Mouse (Mus musculus) testis, adult 2 months (tissue): ENCODE data around the gene Psmc3ip. TPM values are rescaled to one million over a fixed set of nuclear protein-coding genes. Genes with fewer than 3 reads are reported as not detected.

ENCODE experiments used
- H3K27ac ChIP-seq: fragments of 200-500 bp; 2 replicates; pipeline ENCODE4 v1.5.1; 2012; ENCODE audit warnings: low read depth, low read length; ENCODE audit not compliant: control insufficient read depth, insufficient read depth
- H3K27me3 ChIP-seq: fragments of 200-500 bp; 2 replicates; pipeline ENCODE4 v1.6.1; 2012; ENCODE audit warnings: mild to moderate bottlenecking, low read length, moderate library complexity; ENCODE audit not compliant: control insufficient read depth, insufficient read depth
- H3K36me3 ChIP-seq: fragments of 200-500 bp; 2 replicates; pipeline ENCODE4 v1.6.1; 2012; ENCODE audit warnings: mild to moderate bottlenecking, low read length; ENCODE audit not compliant: control insufficient read depth, insufficient read depth
- H3K4me1 ChIP-seq: fragments of 200-500 bp; 2 replicates; pipeline ENCODE4 v1.6.1; 2012; ENCODE audit warnings: low read length; ENCODE audit not compliant: control insufficient read depth, insufficient read depth
- H3K4me3 ChIP-seq: fragments of 200-500 bp; 2 replicates; pipeline ENCODE4 v1.5.1; 2012; ENCODE audit warnings: low read depth, mild to moderate bottlenecking, low read length, moderate library complexity, mixed read lengths; ENCODE audit not compliant: control insufficient read depth
- CTCF ChIP-seq: fragments of 200-500 bp; IDR thresholded peaks from 2 replicates; pipeline ENCODE4 v1.5.1; 2012; ENCODE audit warnings: low read depth, mild to moderate bottlenecking, inconsistent platforms, low read length, moderate library complexity; ENCODE audit not compliant: control insufficient read depth, insufficient read depth, insufficient replicate concordance
- POLR2A ChIP-seq: fragments of 200-500 bp; IDR thresholded peaks from 2 replicates; pipeline ENCODE4 v1.6.1; 2012; ENCODE audit warnings: low read depth, mild to moderate bottlenecking, inconsistent platforms, low read length, moderate library complexity; ENCODE audit not compliant: control insufficient read depth
- polyA plus RNA-seq: library from polyadenylated mRNA; depleted of rRNA; stranded (reverse); fragments of >200 nt; gene quantifications from 2 replicates; pipeline ENCODE4 v1.2.3, GENCODE M21; 2012

Psmc3ip gene
- polyA plus RNA-seq, 1 experiment, result 77.6 TPM

GRCm38 (mm10) chr11:101089931-101090330, 5.3 kb downstream of the Psmc3ip start:
- H3K27me3 ChIP-seq, result no peaks in the 10 kb centered on the region
- H3K4me3 ChIP-seq, result no peak overlapping the region
- H3K36me3 ChIP-seq, result peaks cover 9% of the 10 kb centered on the region
- TF ChIP-seq POLR2A (no peak), CTCF (no peak)
- H3K27ac ChIP-seq, result no peak overlapping the region
- peaks cover 8% of the 10 kb centered on the region for H3K4me1 ChIP-seq

- H3K27me3 ChIP-seq, result no peaks in the 10 kb centered on the region
- peaks cover 5% of the 10 kb centered on the region for H3K36me3 ChIP-seq
- no peak overlapping the region for H3K27ac ChIP-seq
- peak overlapping the region; percentile 49 for H3K4me3 ChIP-seq
- TF ChIP-seq POLR2A (no peak), CTCF (no peak)
- H3K4me1 ChIP-seq, result peaks cover 15% of the 10 kb centered on the region
These were observed 7.6 kb downstream of the Psmc3ip start for GRCm38 (mm10) chr11:101087682-101088055.

- Histone ChIP-seq H3K36me3 (no peaks in the 10 kb centered on the region; the same call in 1 of the 2 replicates), H3K27me3 (no peaks in the 10 kb centered on the region), H3K4me1 (peaks cover 15% of the 10 kb centered on the region), H3K4me3 (peak within 1 kb of the TSS; percentile 49), H3K27ac (peak within 1 kb of the TSS; percentile 65)
- peak; percentile 73 for TF ChIP-seq POLR2A
- TF ChIP-seq CTCF, result no peak
These were observed 8.2 kb downstream of the Psmc3ip start, which contains the start of gene Mlx for GRCm38 (mm10) chr11:101086756-101087681. TSS of gene Mlx (plus strand) at chr11:101087277.

GRCm38 (mm10) chr11:101086323-101086674, 8.9 kb downstream of the Psmc3ip start:
- peaks cover 15% of the 10 kb centered on the region for H3K4me1 ChIP-seq
- 0 out of 2 replicates have a peak overlapping the region, but pooled peaks have one; percentile 65 for H3K27ac ChIP-seq
- no peaks in the 10 kb centered on the region; the same call in 1 of the 2 replicates for H3K36me3 ChIP-seq
- TF ChIP-seq CTCF, result no peak
- TF ChIP-seq POLR2A, result no peak
- no peaks in the 10 kb centered on the region for H3K27me3 ChIP-seq
- no peak overlapping the region for H3K4me3 ChIP-seq

- no peak overlapping the region for H3K27ac ChIP-seq
- TF ChIP-seq POLR2A (no peak), CTCF (no peak)
- H3K4me1 ChIP-seq, result peaks cover 15% of the 10 kb centered on the region
- no peaks in the 10 kb centered on the region for H3K36me3 ChIP-seq
- no peak overlapping the region for H3K4me3 ChIP-seq
- H3K27me3 ChIP-seq, result no peaks in the 10 kb centered on the region
These were observed 9.5 kb downstream of the Psmc3ip start for GRCm38 (mm10) chr11:101085617-101086322.

GRCm38 (mm10) chr11:101084811-101085210, 10.4 kb downstream of the Psmc3ip start:
- H3K27me3 ChIP-seq, result no peaks in the 10 kb centered on the region
- no peak overlapping the region for H3K4me3 ChIP-seq
- TF ChIP-seq CTCF (no peak), POLR2A (no peak)
- H3K27ac ChIP-seq, result no peak overlapping the region
- peaks cover 16% of the 10 kb centered on the region for H3K4me1 ChIP-seq
- H3K36me3 ChIP-seq, result no peaks in the 10 kb centered on the region

- H3K27ac ChIP-seq, result no peak overlapping the region
- no peak for TF ChIP-seq CTCF
- TF ChIP-seq POLR2A, result no peak
- H3K4me3 ChIP-seq, result no peak overlapping the region
- no peaks in the 10 kb centered on the region for H3K27me3 ChIP-seq
- peaks cover 18% of the 10 kb centered on the region for H3K4me1 ChIP-seq
- no peaks in the 10 kb centered on the region for H3K36me3 ChIP-seq
These were observed 11.0 kb downstream of the Psmc3ip start for GRCm38 (mm10) chr11:101084246-101084645.
